Mouse (Mus musculus) liver, embryonic 15.5 days (tissue): ENCODE measurements around the gene Lrp5. TPM values are rescaled to one million over a fixed set of nuclear protein-coding genes. Genes with fewer than 3 reads are reported as not detected.

Experiments
- ATAC-seq: fragments of 200-750 bp; cut with Nextera tagmentation; 2 replicates; pipeline ENCODE4 v1.8.0; 2017; ENCODE audit warnings: moderate number of reproducible peaks, mild to moderate bottlenecking, moderate library complexity; ENCODE audit not compliant: insufficient read depth
- H3K27ac ChIP-seq: fragments of 300-500 bp; sonication (generic); replicated peaks from 2 replicates; pipeline ENCODE4 v1.5.1; 2015; ENCODE audit warnings: mild to moderate bottlenecking, inconsistent platforms
- H3K27me3 ChIP-seq: fragments of 300-500 bp; sonication (generic); 2 replicates; pipeline ENCODE4 v1.6.1; 2015; ENCODE audit warnings: mild to moderate bottlenecking, inconsistent platforms
- H3K36me3 ChIP-seq: fragments of 300-500 bp; sonication (generic); replicated peaks from 2 replicates; pipeline ENCODE4 v1.6.1; 2015; ENCODE audit warnings: moderate library complexity, mild to moderate bottlenecking, inconsistent platforms
- H3K4me1 ChIP-seq: fragments of 300-500 bp; sonication (generic); replicated peaks from 2 replicates; pipeline ENCODE4 v1.6.1; 2015; ENCODE audit warnings: inconsistent platforms
- H3K4me2 ChIP-seq: fragments of 300-500 bp; sonication (generic); 2 replicates; pipeline ENCODE4 v1.6.1; 2015; ENCODE audit warnings: moderate library complexity, mild to moderate bottlenecking, inconsistent platforms
- H3K4me3 ChIP-seq: fragments of 300-500 bp; sonication (generic); replicated peaks from 2 replicates; pipeline ENCODE4 v1.5.1; 2015; ENCODE audit warnings: mild to moderate bottlenecking, inconsistent platforms
- H3K9ac ChIP-seq: fragments of 300-500 bp; sonication (generic); 2 replicates; pipeline ENCODE4 v1.6.1; 2015; ENCODE audit warnings: moderate library complexity, mild to moderate bottlenecking, inconsistent platforms
- H3K9me3 ChIP-seq: fragments of 300-500 bp; sonication (generic); replicated peaks from 2 replicates; pipeline ENCODE4 v1.6.1; 2016; ENCODE audit warnings: inconsistent platforms
- WGBS: fragments of 180-500 bp; shearing (Covaris S2); methylation state at CpG from one replicate; pipeline ENCODE4 v1.1.7; 2015; ENCODE audit warnings: mixed read lengths; ENCODE audit not compliant: insufficient replicate concordance; 5-methylcytosine and 5-hydroxymethylcytosine counted together
- polyA plus RNA-seq: library from polyadenylated mRNA; unstranded; fragments of >200 nt; fragmentation: Nextera tagmentation; extraction: Ambion mirVana; gene quantifications from 2 replicates; pipeline ENCODE4 v1.2.1, GENCODE M21; 2015

The Lrp5 gene
- polyA plus RNA-seq, 1 experiment from 2014 or later: 2.1 TPM

GRCm38 (mm10) chr19:3551573-3552159, 134.7 kb downstream of the Lrp5 start:
- Histone ChIP-seq H3K4me3 (no peak overlapping the region), H3K9ac (no peak overlapping the region), H3K9me3 (no peaks in the 10 kb centered on the region), H3K36me3 (peaks cover 8% of the 10 kb centered on the region), H3K4me1 (peaks cover 17% of the 10 kb centered on the region), H3K4me2 (no peak overlapping the region), H3K27me3 (no peaks in the 10 kb centered on the region), H3K27ac (no peak overlapping the region)
- 63% methylated on average over 4 of the region's 4 CpGs for WGBS
- no peak for ATAC-seq

GRCm38 (mm10) chr19:3550101-3550500, 136.3 kb downstream of the Lrp5 start:
- Histone ChIP-seq H3K27me3 (no peaks in the 10 kb centered on the region), H3K9me3 (no peaks in the 10 kb centered on the region), H3K9ac (no peak overlapping the region), H3K36me3 (peaks cover 8% of the 10 kb centered on the region), H3K4me3 (no peak overlapping the region), H3K4me2 (no peak overlapping the region), H3K27ac (no peak overlapping the region), H3K4me1 (peaks cover 25% of the 10 kb centered on the region)
- ATAC-seq: no peak
- WGBS: 80% methylated on average over 1 of the region's 1 CpGs

- 74% methylated on average over 1 of the region's 1 CpGs for WGBS
- H3K9ac ChIP-seq: no peak overlapping the region
Measured at GRCm38 (mm10) chr19:3549263-3549662, 137.1 kb downstream of the Lrp5 start.

GRCm38 (mm10) chr19:3548311-3548710, 138.1 kb downstream of the Lrp5 start:
- no peak for ATAC-seq
- 83% methylated on average over 1 of the region's 1 CpGs for WGBS
- H3K9ac ChIP-seq: no peak overlapping the region
- H3K9me3 ChIP-seq: no peaks in the 10 kb centered on the region
- peaks cover 14% of the 10 kb centered on the region for H3K36me3 ChIP-seq
- no peak overlapping the region for H3K27ac ChIP-seq
- no peaks in the 10 kb centered on the region for H3K27me3 ChIP-seq
- H3K4me3 ChIP-seq: no peak overlapping the region
- H3K4me2 ChIP-seq: no peak overlapping the region
- H3K4me1 ChIP-seq: peaks cover 22% of the 10 kb centered on the region

More at GRCm38 (mm10) chr19:3549263-3549662, 137.1 kb downstream of the Lrp5 start:
- no peak for ATAC-seq
- Histone ChIP-seq H3K4me2 (no peak overlapping the region), H3K27ac (no peak overlapping the region), H3K9me3 (no peaks in the 10 kb centered on the region), H3K4me3 (no peak overlapping the region), H3K36me3 (peaks cover 8% of the 10 kb centered on the region), H3K4me1 (peaks cover 22% of the 10 kb centered on the region), H3K27me3 (no peaks in the 10 kb centered on the region)

GRCm38 (mm10) chr19:3544995-3545394, 141.4 kb downstream of the Lrp5 start:
- WGBS: 86% methylated on average over 2 of the region's 2 CpGs
- Histone ChIP-seq H3K9ac (no peak overlapping the region), H3K4me3 (no peak overlapping the region), H3K36me3 (peaks cover 30% of the 10 kb centered on the region), H3K27ac (no peak overlapping the region), H3K27me3 (no peaks in the 10 kb centered on the region), H3K4me2 (no peak overlapping the region), H3K9me3 (no peaks in the 10 kb centered on the region), H3K4me1 (peaks cover 18% of the 10 kb centered on the region)
- no peak for ATAC-seq

- H3K36me3 ChIP-seq: peaks cover 36% of the 10 kb centered on the region
- no peak for ATAC-seq
- no peak overlapping the region for H3K4me3 ChIP-seq
- H3K27me3 ChIP-seq: no peaks in the 10 kb centered on the region
- no peak overlapping the region for H3K4me2 ChIP-seq
- 85% methylated on average over 4 of the region's 4 CpGs for WGBS
- no peak overlapping the region for H3K9ac ChIP-seq
- no peak overlapping the region for H3K27ac ChIP-seq
- H3K4me1 ChIP-seq: peaks cover 25% of the 10 kb centered on the region
- no peaks in the 10 kb centered on the region for H3K9me3 ChIP-seq
Measured at GRCm38 (mm10) chr19:3542591-3542990, 143.8 kb downstream of the Lrp5 start.

- 45% methylated on average over 5 of the region's 5 CpGs for WGBS
- H3K4me3 ChIP-seq: no peak overlapping the region
- H3K4me2 ChIP-seq: no peak overlapping the region
- H3K27me3 ChIP-seq: no peaks in the 10 kb centered on the region
- no peaks in the 10 kb centered on the region for H3K9me3 ChIP-seq
- H3K4me1 ChIP-seq: peaks cover 26% of the 10 kb centered on the region
- no peak overlapping the region for H3K27ac ChIP-seq
- H3K9ac ChIP-seq: no peak overlapping the region
- peak; percentile 25; the same call in 1 of the 2 replicates for ATAC-seq
- peaks cover 32% of the 10 kb centered on the region for H3K36me3 ChIP-seq
Measured at GRCm38 (mm10) chr19:3540997-3541396, 145.4 kb downstream of the Lrp5 start.

GRCm38 (mm10) chr19:3540254-3540653, 146.1 kb downstream of the Lrp5 start:
- WGBS: 61% methylated on average over 2 of the region's 2 CpGs
- no peak overlapping the region for H3K4me3 ChIP-seq
- ATAC-seq: no peak

GRCm38 (mm10) chr19:3539456-3539855, 146.9 kb downstream of the Lrp5 start:
- Histone ChIP-seq H3K36me3 (peaks cover 32% of the 10 kb centered on the region), H3K27ac (no peak overlapping the region; the same call in 1 of the 2 replicates), H3K9ac (no peak overlapping the region), H3K4me3 (no peak overlapping the region), H3K9me3 (no peaks in the 10 kb centered on the region), H3K4me2 (no peak overlapping the region), H3K27me3 (no peaks in the 10 kb centered on the region), H3K4me1 (peaks cover 23% of the 10 kb centered on the region)
- 54% methylated on average over 5 of the region's 5 CpGs for WGBS
- no peak for ATAC-seq

More at GRCm38 (mm10) chr19:3540254-3540653, 146.1 kb downstream of the Lrp5 start:
- H3K4me2 ChIP-seq: no peak overlapping the region
- H3K4me1 ChIP-seq: peaks cover 20% of the 10 kb centered on the region
- peaks cover 32% of the 10 kb centered on the region for H3K36me3 ChIP-seq
- no peak overlapping the region for H3K9ac ChIP-seq
- no peaks in the 10 kb centered on the region for H3K9me3 ChIP-seq
- H3K27me3 ChIP-seq: no peaks in the 10 kb centered on the region
- no peak overlapping the region for H3K27ac ChIP-seq

- no peak for ATAC-seq
- Histone ChIP-seq H3K4me2 (no peak overlapping the region), H3K9me3 (no peaks in the 10 kb centered on the region), H3K27ac (no peak overlapping the region), H3K4me1 (peaks cover 23% of the 10 kb centered on the region; the same call in 1 of the 2 replicates), H3K27me3 (no peaks in the 10 kb centered on the region), H3K9ac (no peak overlapping the region), H3K4me3 (no peak overlapping the region), H3K36me3 (peaks cover 19% of the 10 kb centered on the region)
- 90% methylated on average over 6 of the region's 6 CpGs for WGBS
Measured at GRCm38 (mm10) chr19:3537658-3538057, 148.7 kb downstream of the Lrp5 start.

GRCm38 (mm10) chr19:3534945-3535344, 151.4 kb downstream of the Lrp5 start:
- H3K9me3 ChIP-seq: no peaks in the 10 kb centered on the region
- H3K4me1 ChIP-seq: peaks cover 17% of the 10 kb centered on the region; the same call in 1 of the 2 replicates
- H3K9ac ChIP-seq: no peak overlapping the region
- no peak overlapping the region for H3K4me2 ChIP-seq
- ATAC-seq: no peak
- H3K27ac ChIP-seq: no peak overlapping the region
- 0 out of 2 replicates have a peak, but pooled peaks cover 9% of the 10 kb centered on the region for H3K36me3 ChIP-seq
- no peaks in the 10 kb centered on the region for H3K27me3 ChIP-seq
- no peak overlapping the region for H3K4me3 ChIP-seq
- WGBS: 73% methylated on average over 3 of the region's 3 CpGs
